Mouse (Mus musculus): Measurements from ENCODE around the gene Hist2h3c1. TPM values are rescaled to one million over a fixed set of nuclear protein-coding genes. Genes with fewer than 3 reads are reported as not detected.
"Not testable (repeated sequence)": the region's sequence is repeated elsewhere in the genome, so short reads cannot be mapped to it uniquely, and the experiment has no call there.

The Hist2h3c1 gene
- 0.45 and 1.9 TPM in 2 replicates for polyA plus RNA-seq (2015; fragmentation: Nextera tagmentation; extraction: Ambion mirVana)

- Histone ChIP-seq H3K4me1 (peaks cover 34% of the 10 kb centered on the region), H3K4me3 (peak within 1 kb of the TSS; percentile 46), H3K9ac (peak within 1 kb of the TSS; percentile 37), H3K4me2 (peak within 1 kb of the TSS; percentile 59), H3K27ac (peak within 1 kb of the TSS; percentile 83)
- H3K27me3 ChIP-seq, H3K9me3 ChIP-seq, H3K36me3 ChIP-seq: not testable (repeated sequence)
- ATAC-seq (ENCODE audit: borderline replicate concordance, extremely low read depth, low FRiP score, low TSS enrichment) = peak; percentile 94
- 0% methylated on average over 6 of the region's 47 CpGs for WGBS
These were observed at the start of gene Hist2h3c1 for GRCm38 (mm10) chr3:96246427-96246856. Gene Hist2h3c1, plus strand, starts transcription at chr3:96246685.

GRCm38 (mm10) chr3:96197129-96197749 lies 49.2 kb upstream of the Hist2h3c1 start:
- under 1% methylated on average over 50 of the region's 50 CpGs for WGBS
- ATAC-seq (ENCODE audit: borderline replicate concordance, extremely low read depth, low FRiP score, low TSS enrichment) = peak; percentile 92
- Histone ChIP-seq H3K27me3 (no peaks in the 10 kb centered on the region), H3K36me3 (no peaks in the 10 kb centered on the region), H3K4me3 (peak overlapping the region; percentile 65), H3K9ac (peak overlapping the region; percentile 81), H3K4me2 (peak overlapping the region; percentile 99), H3K4me1 (peaks cover 13% of the 10 kb centered on the region), H3K9me3 (no peaks in the 10 kb centered on the region), H3K27ac (peak overlapping the region; percentile 94)

DNA sequence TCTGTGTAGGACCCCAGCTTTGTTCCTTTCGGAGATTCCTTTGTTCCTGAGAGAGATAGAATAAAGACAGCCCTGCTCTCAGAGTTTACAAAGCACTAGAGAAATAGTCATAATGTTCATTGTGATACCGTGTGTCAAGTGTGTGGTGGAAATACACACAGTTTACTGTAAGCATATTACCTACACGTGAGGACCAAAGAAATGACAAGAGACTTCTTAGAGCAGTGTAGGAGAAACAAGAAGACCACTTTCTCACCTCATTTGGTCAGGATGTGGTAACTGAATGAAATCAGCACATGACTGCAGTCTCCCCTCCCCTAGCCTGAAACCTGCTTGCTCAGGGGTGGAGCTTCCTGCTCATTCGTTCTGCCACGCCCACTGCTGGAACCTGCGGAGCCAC lies 48.3 kb upstream of the Hist2h3c1 start:
- Histone ChIP-seq H3K9me3 (no peaks in the 10 kb centered on the region), H3K27ac (peak overlapping the region; percentile 29; the same call in 1 of the 2 replicates)
- ATAC-seq (ENCODE audit: borderline replicate concordance, extremely low read depth, low FRiP score, low TSS enrichment) = peak; percentile 29; the same call in 1 of the 2 replicates

GRCm38 (mm10) chr3:96198601-96199251 lies 47.8 kb upstream of the Hist2h3c1 start:
- H3K4me1 ChIP-seq = peaks cover 13% of the 10 kb centered on the region
- H3K4me3 ChIP-seq; H3K9ac ChIP-seq; H3K27ac ChIP-seq; H3K36me3 ChIP-seq; H3K27me3 ChIP-seq; H3K9me3 ChIP-seq; ATAC-seq (ENCODE audit: borderline replicate concordance, extremely low read depth, low FRiP score, low TSS enrichment): not testable (repeated sequence)
- peak overlapping the region; percentile 99 for H3K4me2 ChIP-seq
- WGBS = 23% methylated on average over 8 of the region's 8 CpGs

More for the DNA sequence above, 48.3 kb upstream of the Hist2h3c1 start:
- H3K4me3 ChIP-seq = peak overlapping the region; percentile 65
- H3K36me3 ChIP-seq = no peaks in the 10 kb centered on the region
- no peaks in the 10 kb centered on the region for H3K27me3 ChIP-seq
- peaks cover 13% of the 10 kb centered on the region for H3K4me1 ChIP-seq
- peak overlapping the region; percentile 99 for H3K4me2 ChIP-seq
- 7% methylated on average over 6 of the region's 6 CpGs for WGBS
- H3K9ac ChIP-seq = no peak overlapping the region

GRCm38 (mm10) chr3:96199731-96200130 lies 46.8 kb upstream of the Hist2h3c1 start:
- ATAC-seq (ENCODE audit: borderline replicate concordance, extremely low read depth, low FRiP score, low TSS enrichment) = no peak
- no peak overlapping the region for H3K9ac ChIP-seq
- WGBS = 30% methylated on average over 2 of the region's 2 CpGs
- no peaks in the 10 kb centered on the region for H3K36me3 ChIP-seq
- H3K9me3 ChIP-seq = no peaks in the 10 kb centered on the region
- no peak overlapping the region for H3K27ac ChIP-seq
- no peaks in the 10 kb centered on the region for H3K27me3 ChIP-seq
- H3K4me2 ChIP-seq = no peak overlapping the region
- H3K4me1 ChIP-seq = peaks cover 13% of the 10 kb centered on the region
- no peak overlapping the region for H3K4me3 ChIP-seq

- ATAC-seq (ENCODE audit: borderline replicate concordance, extremely low read depth, low FRiP score, low TSS enrichment) = no peak
- Histone ChIP-seq H3K4me1 (no peaks in the 10 kb centered on the region), H3K9ac (no peak overlapping the region), H3K4me2 (no peak overlapping the region), H3K9me3 (no peaks in the 10 kb centered on the region), H3K4me3 (no peak overlapping the region), H3K27me3 (no peaks in the 10 kb centered on the region), H3K36me3 (no peaks in the 10 kb centered on the region), H3K27ac (no peak overlapping the region)
- WGBS = 68% methylated on average over 3 of the region's 3 CpGs
These were observed 38.7 kb upstream of the Hist2h3c1 start for GRCm38 (mm10) chr3:96207819-96208218.

DNA sequence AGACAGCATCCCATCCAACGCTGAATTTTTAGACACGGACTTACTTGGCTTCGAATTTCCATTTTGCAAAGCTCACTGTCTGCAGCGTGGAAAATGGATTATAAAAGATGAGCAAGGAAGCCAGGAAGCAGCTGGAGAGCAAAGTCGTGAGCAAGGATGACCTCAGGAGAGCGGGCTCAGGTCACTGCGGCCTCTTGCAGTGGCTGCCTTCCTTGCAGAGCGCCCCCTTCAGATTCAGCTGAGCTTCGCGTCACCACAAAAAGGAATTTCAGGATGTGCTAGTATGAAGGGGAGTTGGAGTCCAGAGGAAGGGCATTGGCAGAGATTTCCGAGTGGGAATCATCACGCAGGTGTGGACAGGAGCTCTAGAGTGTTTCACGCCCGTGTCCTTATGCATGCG lies 37.2 kb upstream of the Hist2h3c1 start:
- no peaks in the 10 kb centered on the region for H3K27me3 ChIP-seq
- no peak for ATAC-seq (ENCODE audit: borderline replicate concordance, extremely low read depth, low FRiP score, low TSS enrichment)
- H3K27ac ChIP-seq = no peak overlapping the region
- H3K9ac ChIP-seq = no peak overlapping the region
- H3K4me3 ChIP-seq = no peak overlapping the region
- no peaks in the 10 kb centered on the region for H3K4me1 ChIP-seq
- no peak overlapping the region for H3K4me2 ChIP-seq
- H3K36me3 ChIP-seq = no peaks in the 10 kb centered on the region
- no peaks in the 10 kb centered on the region for H3K9me3 ChIP-seq
- 23% methylated on average over 15 of the region's 15 CpGs for WGBS

DNA sequence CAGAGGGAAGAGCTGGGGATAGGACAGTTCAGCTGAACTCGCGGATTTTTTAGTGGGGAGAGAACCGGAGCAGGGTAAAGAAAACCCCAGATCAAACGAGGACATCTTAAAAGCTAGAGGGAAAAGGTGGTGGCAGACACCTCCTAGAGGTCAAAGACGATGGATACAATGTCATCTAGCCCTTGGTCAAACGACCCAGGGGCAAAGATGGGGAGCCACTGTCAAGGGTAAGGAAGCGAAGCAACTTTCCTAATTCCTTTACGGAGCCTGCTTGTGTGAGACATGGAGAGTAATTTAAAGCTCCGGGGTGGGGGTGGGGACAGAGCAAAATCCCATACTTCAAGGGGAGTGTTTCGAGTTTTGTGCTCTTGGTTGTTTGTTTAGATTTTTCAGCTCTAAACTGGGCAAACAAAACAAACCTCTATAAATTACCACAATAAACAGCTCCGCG lies 27.3 kb upstream of the Hist2h3c1 start:
- H3K4me3 ChIP-seq = peak overlapping the region; percentile 55
- H3K27me3 ChIP-seq = no peaks in the 10 kb centered on the region
- H3K4me2 ChIP-seq = peak overlapping the region; percentile 89
- H3K9ac ChIP-seq = peak overlapping the region; percentile 46
- peak; percentile 13; the same call in 1 of the 2 replicates for ATAC-seq (ENCODE audit: borderline replicate concordance, extremely low read depth, low FRiP score, low TSS enrichment)
- no peaks in the 10 kb centered on the region for H3K36me3 ChIP-seq
- peaks cover 27% of the 10 kb centered on the region for H3K4me1 ChIP-seq
- H3K27ac ChIP-seq = peak overlapping the region; percentile 97
- no peaks in the 10 kb centered on the region for H3K9me3 ChIP-seq
- WGBS = under 1% methylated on average over 12 of the region's 12 CpGs

GRCm38 (mm10) chr3:96219661-96220130 lies 26.8 kb upstream of the Hist2h3c1 start, which contains the start of the genes Bola1 and Hist2h2ab:
Gene Bola1, minus strand, starts transcription at chr3:96219709.
Gene Hist2h2ab, plus strand, starts transcription at chr3:96219865.
- peak within 1 kb of the TSS; percentile 89 for H3K4me2 ChIP-seq
- H3K36me3 ChIP-seq = no peaks in the 10 kb centered on the region
- no peaks in the 10 kb centered on the region for H3K27me3 ChIP-seq
- WGBS = under 1% methylated on average over 37 of the region's 37 CpGs
- ATAC-seq (ENCODE audit: borderline replicate concordance, extremely low read depth, low FRiP score, low TSS enrichment) = peak; percentile 83
- H3K4me1 ChIP-seq = peaks cover 27% of the 10 kb centered on the region
- H3K27ac ChIP-seq = peak within 1 kb of the TSS; percentile 97
- H3K9ac ChIP-seq = peak within 1 kb of the TSS; percentile 90
- H3K4me3 ChIP-seq = peak within 1 kb of the TSS; percentile 55
- no peaks in the 10 kb centered on the region for H3K9me3 ChIP-seq

- not testable (repeated sequence) for H3K9me3 ChIP-seq; ATAC-seq (ENCODE audit: borderline replicate concordance, extremely low read depth, low FRiP score, low TSS enrichment); H3K27me3 ChIP-seq; H3K36me3 ChIP-seq
- under 1% methylated on average over 44 of the region's 47 CpGs for WGBS
- peak overlapping the region; percentile 97 for H3K27ac ChIP-seq
- H3K9ac ChIP-seq = peak overlapping the region; percentile 90
- H3K4me3 ChIP-seq = peak overlapping the region; percentile 55
- peak overlapping the region; percentile 89 for H3K4me2 ChIP-seq
- peaks cover 27% of the 10 kb centered on the region for H3K4me1 ChIP-seq
These were observed 26.2 kb upstream of the Hist2h3c1 start for GRCm38 (mm10) chr3:96220131-96220764.

DNA sequence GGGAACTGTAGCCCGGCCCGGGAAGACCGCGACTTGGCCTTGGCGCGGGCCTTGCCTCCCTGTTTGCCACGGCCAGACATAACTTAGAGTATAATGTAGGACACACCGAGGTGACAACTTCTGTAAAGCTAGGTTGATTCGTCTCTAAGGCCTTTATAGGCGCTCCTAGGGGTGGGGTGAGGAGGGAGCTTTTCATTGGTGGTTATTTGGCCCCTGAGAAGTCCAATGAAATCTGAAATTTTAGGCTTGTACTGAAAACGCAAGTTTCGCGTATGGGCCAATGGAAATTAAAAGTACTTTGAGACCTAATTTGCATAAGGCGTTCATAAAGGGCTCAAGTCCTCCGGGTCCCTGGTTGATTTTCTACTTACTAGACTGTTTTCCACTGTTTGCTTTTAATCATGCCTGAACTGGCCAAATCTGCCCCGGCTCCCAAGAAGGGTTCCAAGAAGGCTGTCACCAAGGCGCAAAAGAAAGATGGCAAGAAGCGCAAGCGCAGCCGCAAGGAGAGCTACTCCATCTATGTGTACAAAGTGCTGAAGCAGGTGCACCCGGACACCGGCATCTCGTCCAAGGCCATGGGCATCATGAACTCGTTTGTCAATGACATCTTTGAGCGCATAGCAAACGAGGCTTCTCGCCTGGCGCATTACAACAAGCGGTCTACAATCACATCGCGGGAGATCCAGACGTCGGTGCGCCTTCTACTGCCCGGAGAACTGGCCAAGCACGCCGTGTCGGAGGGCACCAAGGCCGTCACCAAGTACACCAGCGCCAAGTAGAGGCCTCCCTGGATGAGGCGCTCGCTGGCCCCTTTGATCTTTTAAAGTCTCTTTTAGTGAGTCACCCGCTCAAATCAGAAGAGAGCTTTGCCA lies 25.5 kb upstream of the Hist2h3c1 start, which contains the start of the genes Hist2h2ac and Hist2h2be:
Hist2h2ac (minus strand) TSS at position 116 of the 875 bp plus-strand sequence.
Hist2h2be (plus strand) TSS at position 355 of the 875 bp plus-strand sequence.
- peak; percentile 93 for ATAC-seq (ENCODE audit: borderline replicate concordance, extremely low read depth, low FRiP score, low TSS enrichment)
- Histone ChIP-seq H3K9ac (peak within 1 kb of the TSS; percentile 90), H3K9me3 (no peaks in the 10 kb centered on the region), H3K36me3 (no peaks in the 10 kb centered on the region), H3K27me3 (no peaks in the 10 kb centered on the region), H3K4me1 (peaks cover 27% of the 10 kb centered on the region), H3K4me2 (peak within 1 kb of the TSS; percentile 89), H3K4me3 (peak within 1 kb of the TSS; percentile 55), H3K27ac (peak within 1 kb of the TSS; percentile 97)
- WGBS = under 1% methylated on average over 43 of the region's 43 CpGs

Measured in lung, embryonic 15.5 days (tissue).